Mouse (Mus musculus) testis, postnatal 14 days (tissue): Measurements from ENCODE around the gene Krt23.

Experiments used
- DNase-seq: peaks from one replicate; pipeline ENCODE4 v3.0.0; 2021; ENCODE audit warnings: low spot score

Gene Krt23

DNA sequence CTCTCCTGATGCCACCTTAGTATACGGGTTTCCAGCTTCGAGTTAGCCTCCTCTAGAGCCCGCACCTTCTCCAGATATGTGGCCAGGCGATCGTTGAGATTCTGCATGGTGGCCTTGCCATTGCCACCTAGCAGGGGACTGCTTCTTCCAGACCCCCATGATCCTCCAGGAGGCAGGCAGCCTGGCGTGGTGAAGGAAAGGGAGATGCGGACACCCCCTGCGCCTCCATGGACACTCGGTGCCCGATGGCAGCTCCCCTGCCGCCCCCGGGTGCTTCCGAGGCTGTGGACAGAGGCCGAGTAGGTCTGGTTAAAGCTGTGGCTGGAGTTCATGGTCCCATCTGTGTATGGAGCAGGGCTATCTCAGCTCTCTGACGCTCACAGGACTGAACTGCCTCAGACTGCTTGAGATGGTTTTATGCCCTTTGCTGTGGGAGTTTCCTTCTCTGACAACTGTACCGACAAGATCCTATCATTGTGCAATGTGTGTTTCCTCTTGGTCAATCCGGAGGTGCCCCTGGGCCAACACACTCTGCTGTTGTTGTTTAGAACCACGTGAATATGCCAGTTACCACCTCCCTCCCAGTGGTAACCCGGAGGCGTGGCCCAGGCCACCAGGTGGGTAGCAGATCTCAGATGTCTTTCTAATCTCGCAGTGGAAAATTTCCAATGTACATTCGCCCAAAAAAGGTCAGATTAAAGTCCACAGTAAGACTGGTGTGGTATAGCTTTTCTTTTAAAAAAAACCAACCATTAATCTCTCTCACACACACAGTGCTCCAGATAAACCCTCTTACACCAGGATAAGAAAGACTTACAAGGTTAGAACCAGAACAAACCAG is at the start of gene Krt23:
TSS of gene Krt23 (minus strand) at position 405 of the 841 bp plus-strand sequence.
- no peak for DNase-seq

GRCm38 (mm10) chr11:99539721-99540120 is 46.8 kb upstream of the Krt23 start:
- DNase-seq, result peak; percentile 66

GRCm38 (mm10) chr11:99521288-99521860 is 28.4 kb upstream of the Krt23 start, which contains the start of gene Krt39:
Gene Krt39 (minus strand): TSS chr11:99521338.
- DNase-seq, result no peak

DNA sequence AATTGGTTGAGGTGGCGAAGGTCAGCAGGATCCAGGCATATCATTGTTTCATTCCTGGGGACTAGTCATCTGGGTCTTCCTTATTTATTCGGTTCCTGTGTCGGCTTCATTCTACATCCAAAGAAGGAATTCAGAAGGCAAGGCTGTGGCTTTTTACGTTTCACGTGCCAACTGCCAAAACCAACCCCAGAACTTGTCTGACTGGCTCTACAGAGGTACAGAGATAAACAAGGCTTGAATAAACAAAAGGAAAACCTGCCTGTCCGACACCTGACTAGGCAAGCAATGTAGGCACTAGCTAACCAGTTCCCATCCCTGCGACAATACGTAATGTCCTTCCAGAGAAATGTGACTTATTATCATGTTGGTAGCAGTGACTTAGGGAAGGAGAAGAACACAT is 21.2 kb upstream of the Krt23 start:
- DNase-seq, result no peak

- no peak for DNase-seq
Observed at GRCm38 (mm10) chr11:99500095-99500805, 7.3 kb upstream of the Krt23 start.

GRCm38 (mm10) chr11:99496460-99496859 is 3.5 kb upstream of the Krt23 start:
- DNase-seq, result no peak

- DNase-seq, result no peak
Observed at GRCm38 (mm10) chr11:99494741-99495140, 1.8 kb upstream of the Krt23 start.

- DNase-seq, result no peak
Observed at GRCm38 (mm10) chr11:99493574-99493850, 575 bp upstream of the Krt23 start.

DNA sequence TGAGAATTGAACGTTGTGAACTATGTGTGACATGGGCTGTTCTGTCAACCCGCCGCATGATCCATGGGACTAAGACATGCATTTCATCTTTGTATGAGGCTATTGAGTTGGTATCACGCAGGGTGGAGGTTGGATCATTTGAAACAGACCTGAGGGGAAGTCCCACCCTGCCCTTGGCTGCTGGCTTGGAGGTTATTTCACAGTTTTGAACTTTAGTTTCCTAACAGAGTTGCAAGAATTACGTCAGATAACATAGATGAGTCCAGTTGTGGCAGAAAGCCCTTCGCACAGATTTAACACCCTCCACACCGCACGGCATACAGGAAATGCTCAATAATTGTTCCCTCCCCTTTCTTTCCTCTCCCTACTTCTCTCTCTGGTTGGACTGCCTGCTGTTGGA is 1.9 kb downstream of the Krt23 start:
- DNase-seq, result no peak

DNA sequence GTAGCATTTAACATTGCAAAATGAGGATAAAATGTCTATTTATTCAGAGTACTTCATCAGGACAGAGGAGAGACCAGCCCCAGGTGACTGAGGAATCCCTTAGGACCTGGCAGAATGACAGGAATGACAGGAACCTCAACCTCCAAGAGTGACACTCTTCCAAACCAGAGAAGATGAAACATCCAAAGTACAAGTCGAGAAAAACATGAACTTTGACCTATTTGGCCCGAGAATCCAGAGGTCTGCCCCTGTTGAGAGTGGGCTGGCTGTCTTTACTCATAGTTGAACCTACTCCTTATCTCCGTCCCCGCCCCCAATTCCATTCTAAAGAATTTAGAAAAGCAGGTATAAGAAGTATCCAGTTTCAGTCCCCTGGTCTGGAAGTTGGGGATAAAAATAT is 2.3 kb downstream of the Krt23 start:
- DNase-seq, result no peak

DNA sequence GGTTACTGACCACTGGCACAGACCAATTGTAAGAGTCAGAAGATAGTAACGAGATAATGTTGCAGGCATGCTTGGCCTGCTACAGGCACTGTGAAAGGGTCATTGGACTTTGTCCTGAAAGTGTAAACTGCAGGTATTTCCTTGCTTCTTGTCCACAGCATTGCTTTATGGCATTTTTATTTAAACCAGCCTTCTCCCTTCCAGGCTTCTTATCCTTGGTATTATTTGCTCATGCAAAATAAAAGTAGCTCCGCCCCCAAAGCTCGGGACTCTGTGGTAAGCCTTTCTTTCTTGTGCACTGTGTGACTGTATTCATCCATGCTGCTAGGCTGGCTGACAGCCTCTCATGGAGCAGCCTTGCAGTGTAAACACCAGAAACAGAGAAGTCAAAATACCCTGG is 3.7 kb downstream of the Krt23 start:
- no peak for DNase-seq

DNA sequence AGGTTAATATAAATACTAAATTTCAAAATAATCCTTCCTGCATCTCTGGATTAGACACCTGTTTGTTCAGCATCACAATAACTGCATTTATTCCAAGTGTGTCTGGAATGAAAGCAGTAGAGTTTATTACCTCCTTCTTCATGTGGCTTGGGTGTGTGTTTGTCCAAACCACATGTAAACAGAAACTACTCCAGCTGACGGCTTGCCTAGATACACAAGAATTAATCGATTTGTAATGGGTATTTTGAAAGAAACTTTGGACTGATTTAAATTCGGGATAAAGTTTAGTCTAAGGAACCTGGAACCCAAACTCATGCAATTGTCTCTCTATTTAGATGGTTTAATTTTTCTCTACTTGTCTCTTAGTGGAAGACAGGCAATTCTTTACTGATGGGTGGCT is 18.0 kb downstream of the Krt23 start:
- DNase-seq, result no peak

DNA sequence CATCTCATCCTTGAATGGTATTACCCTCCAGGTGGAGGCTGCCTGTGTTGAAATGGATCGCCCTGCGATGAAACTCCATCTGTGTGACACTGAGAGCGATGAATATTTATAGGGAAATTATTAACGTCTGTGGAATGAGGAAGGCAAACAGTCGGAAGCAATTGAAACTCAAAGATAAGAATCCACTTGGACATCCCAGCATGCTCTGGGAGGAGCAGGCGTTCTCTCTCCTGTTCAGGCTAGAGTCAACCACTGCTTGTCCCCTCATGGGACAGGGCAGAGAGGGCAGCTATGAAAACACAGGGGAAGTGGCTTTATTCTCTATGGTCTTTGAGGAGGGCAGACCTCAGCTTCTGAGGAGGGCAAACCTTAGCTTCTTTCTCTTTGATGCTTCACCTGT is 19.5 kb downstream of the Krt23 start:
- no peak for DNase-seq

DNA sequence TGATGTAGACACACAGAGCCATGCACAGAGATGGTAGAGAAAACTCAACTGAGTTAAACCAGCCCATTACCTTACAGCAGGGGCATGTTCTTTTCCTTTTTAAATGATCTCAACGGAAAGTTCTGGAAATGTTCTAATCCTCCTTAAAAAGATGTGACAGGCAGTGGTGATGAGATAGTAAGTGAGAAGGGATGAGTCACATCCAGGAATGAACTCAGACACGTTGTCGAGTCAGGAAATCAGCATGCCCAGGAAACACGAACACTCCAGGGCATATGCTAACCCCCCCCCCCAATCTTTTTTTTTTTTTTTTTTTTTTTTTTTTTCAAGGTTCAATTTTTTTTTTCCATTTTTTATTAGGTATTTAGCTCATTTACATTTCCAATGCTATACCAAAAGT is 20.5 kb downstream of the Krt23 start:
- DNase-seq, result no peak

GRCm38 (mm10) chr11:99471946-99472345 is 21.0 kb downstream of the Krt23 start:
- DNase-seq, result no peak

DNA sequence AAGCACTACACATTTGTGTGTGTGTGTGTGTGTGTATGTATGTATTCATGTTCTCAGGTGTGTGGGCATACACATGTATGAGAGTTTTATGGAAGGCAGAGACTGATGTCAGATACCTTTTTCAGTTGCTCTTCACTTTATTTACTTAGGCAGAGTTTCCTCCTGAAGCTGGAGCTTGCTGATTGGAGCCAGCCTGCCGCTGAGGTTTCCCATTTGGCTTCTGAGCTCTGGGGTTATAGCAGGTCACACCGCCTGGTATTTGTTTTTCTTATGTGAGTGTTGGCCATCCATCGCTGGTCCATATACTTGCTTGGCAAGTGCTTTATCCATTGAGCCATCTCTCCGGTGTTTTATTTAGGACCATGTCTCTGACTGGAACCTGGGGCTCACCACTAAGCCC is 23.7 kb downstream of the Krt23 start:
- DNase-seq, result no peak

DNA sequence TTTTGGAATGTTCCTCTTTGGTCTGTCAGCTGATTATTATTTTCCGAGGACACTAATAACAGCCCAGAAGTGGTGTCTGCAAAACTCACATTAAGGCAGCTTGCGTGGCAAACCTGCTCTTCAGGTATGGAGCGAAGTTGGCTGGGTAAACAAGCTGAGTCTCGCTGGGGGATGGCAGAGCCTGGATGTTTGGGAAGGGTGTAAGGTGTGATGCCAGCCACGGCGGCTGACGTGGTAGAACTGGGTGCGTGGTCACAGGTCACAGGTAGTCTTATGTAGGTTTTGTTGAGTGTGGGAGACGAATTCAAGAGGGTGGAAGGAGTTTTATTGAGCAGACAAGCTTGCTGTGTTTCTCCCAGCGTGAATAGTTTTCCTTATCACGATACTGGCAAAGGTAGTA is 24.4 kb downstream of the Krt23 start:
- DNase-seq, result no peak

GRCm38 (mm10) chr11:99466316-99466715 is 26.6 kb downstream of the Krt23 start:
- DNase-seq, result no peak

DNA sequence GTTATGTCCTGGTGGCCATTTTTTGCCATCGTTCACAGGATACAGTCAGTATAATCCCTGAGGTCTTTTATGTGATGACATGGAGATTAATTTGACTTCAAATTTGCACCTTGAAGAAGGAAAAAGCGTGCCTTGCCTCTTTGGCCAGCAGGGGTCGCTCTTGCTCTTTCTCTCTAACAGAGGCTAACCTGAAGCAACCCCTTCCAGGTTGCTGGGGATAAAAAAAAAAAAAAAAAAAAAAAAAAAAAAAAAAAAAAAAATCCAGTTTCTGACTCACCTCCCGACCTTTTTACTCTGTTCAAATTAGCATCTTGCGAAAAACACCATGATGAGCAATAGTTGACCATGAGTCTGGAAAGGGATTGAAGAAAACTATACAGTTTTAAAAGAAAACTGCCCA is 28.1 kb downstream of the Krt23 start:
- peak; percentile 70 for DNase-seq

DNA sequence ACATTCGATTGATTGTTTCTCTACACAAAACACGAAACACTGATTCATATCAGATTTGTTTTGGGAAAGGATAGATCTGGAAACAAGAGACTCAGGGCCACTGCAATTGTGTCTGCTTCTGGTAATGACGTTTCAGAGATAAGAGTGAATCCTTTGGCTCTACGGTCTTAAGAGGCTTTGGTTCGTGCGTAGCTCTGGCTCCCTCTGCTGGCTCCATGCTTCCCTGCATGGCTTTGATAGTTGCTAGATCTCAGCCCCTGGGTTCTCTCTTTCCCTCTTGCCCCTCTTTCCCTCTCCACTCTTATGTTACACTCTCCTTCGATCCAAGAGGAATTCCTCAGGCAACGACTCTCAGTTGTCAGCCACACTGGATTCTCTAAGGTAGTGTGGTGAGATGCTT is 29.8 kb downstream of the Krt23 start:
- no peak for DNase-seq

DNA sequence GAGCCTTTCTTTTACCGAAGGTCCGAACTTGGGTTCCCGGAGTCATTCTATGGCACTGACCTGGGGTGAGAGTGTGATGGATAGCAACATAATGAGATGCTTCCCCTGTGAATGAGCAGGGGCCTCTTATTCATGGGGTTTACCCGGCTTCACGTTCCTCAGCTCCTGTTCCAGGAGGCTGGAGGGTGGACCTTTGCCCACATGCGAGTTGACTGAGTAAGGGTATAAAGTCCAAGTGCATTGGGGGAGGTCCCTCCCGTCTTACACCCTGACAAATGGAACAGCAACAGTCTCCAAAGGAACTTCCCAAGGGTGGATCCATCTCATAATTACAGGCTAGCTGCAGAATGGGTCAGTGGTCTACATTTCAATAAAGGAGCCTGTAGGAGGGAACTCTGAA is 31.2 kb downstream of the Krt23 start:
- DNase-seq, result no peak

DNA sequence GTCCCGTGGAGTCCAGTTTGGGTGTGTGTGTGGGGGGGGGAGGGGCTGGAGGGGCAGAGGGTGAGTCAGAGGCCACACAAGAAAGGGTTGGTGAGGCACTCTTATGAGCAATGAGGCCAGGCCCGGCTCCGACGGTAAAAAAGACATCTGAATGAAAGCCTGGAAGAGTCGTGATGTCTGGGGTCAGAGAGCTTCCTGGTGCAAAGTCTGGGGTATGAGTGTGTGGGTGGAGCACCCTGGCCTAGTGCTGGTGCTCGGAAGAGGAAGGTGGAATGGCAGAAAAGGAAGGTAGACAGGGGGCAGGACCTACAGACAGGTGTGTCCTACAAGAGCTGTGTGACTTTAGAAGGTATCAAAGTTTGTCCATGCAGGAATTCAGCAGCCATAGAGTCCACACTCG is 34.0 kb downstream of the Krt23 start:
- no peak for DNase-seq

DNA sequence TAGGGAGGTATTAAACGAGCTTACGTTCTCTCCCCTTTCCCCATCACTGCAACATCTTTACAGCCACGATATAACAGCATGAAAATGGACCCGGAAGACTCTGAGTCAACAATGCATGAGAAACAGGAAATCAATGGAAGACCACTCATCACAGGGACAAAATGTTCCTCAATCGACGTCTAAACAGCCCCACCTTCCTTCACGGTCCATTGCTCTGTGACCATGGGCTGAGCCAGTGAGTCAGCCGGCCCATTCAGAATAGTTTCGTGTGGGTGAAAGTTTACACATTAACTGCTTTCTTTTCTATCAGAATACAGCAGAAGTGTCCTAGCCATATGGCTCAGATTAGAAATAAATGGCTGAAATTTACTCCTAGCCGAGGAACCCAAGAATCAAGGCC is 38.2 kb downstream of the Krt23 start:
- DNase-seq, result no peak
